ENCODE assay signal across 27 mouse cellular contexts in the genomic region with DNA sequence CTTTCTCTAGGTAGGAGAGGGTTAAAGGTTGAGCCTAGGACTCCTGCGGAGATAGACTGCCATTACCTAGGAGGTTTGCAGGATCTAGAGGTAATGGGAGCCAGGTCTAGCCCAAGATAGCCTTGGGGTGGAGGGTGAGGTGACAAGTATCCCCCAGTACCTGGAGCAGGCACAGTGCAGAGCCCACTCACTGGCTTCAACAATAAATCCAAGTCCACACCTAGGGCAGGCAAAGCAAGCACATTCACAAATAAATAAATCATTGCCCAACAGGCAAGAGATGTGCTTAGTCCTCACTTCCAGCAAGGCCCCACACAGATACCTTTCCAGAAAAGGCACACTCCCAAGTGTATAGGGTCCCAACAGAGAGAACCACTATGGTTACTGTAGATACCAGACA. TPM values are rescaled to one million over a fixed set of nuclear protein-coding genes. Genes with fewer than 3 reads are reported as not detected.
DNase-seq lines count a peak whose midpoint lies in the region; ATAC-seq and TF ChIP-seq lines count a peak whose summit lies in the region.
"Had no signal": no experiment of that assay in that cellular context is flagged by ENCODE, and none has a peak within 500 bp of the region (broad histone marks: within the 10 kb centered on the region; RNA-seq: fewer than 3 reads in every experiment).

No protein-coding gene starts in this region.

- no peak overlapping the region for H3K4me3 ChIP-seq in limb, embryonic 12.5 days (replicated peaks)
- no peak overlapping the region for H3K4me3 ChIP-seq in limb, embryonic 10.5 days
- peak overlapping the region; percentile 57; the same call in 1 of the 2 replicates for H3K4me3 ChIP-seq in embryonic facial prominence, embryonic 10.5 days
- 0 out of 2 replicates have a peak overlapping the region, but pooled peaks have one; percentile 42 for H3K4me3 ChIP-seq in limb, embryonic 14.5 days (replicated peaks; ENCODE audit: low read length)
- H3K4me3 ChIP-seq: liver, embryonic 15.5 days had no signal

- peaks cover 77% of the 10 kb centered on the region for H3K27me3 ChIP-seq in limb, embryonic 12.5 days
- H3K27me3 ChIP-seq in limb, embryonic 10.5 days (ENCODE audit: low read depth, poor library complexity, severe bottlenecking): peaks cover 79% of the 10 kb centered on the region
- H3K27me3 ChIP-seq in embryonic facial prominence, embryonic 10.5 days (replicated peaks; ENCODE audit: low read depth, poor library complexity, severe bottlenecking): peaks cover 89% of the 10 kb centered on the region
- peaks cover 46% of the 10 kb centered on the region for H3K27me3 ChIP-seq in limb, embryonic 14.5 days (ENCODE audit: control insufficient read depth, insufficient read depth, low read length)
- H3K27me3 ChIP-seq: CH12.LX had no signal

- H3K4me1 ChIP-seq in limb, embryonic 12.5 days (replicated peaks): peaks cover 36% of the 10 kb centered on the region
- peaks cover 53% of the 10 kb centered on the region for H3K4me1 ChIP-seq in limb, embryonic 10.5 days
- H3K4me1 ChIP-seq in embryonic facial prominence, embryonic 10.5 days: peaks cover 45% of the 10 kb centered on the region
- H3K4me1 ChIP-seq in limb, embryonic 14.5 days (ENCODE audit: control insufficient read depth, insufficient read depth, low read length): peaks cover 13% of the 10 kb centered on the region; the same call in 1 of the 2 replicates

- H3K27ac ChIP-seq in limb, embryonic 12.5 days: no peak overlapping the region
- H3K27ac ChIP-seq in limb, embryonic 10.5 days: no peak overlapping the region
- H3K27ac ChIP-seq in embryonic facial prominence, embryonic 10.5 days (replicated peaks): no peak overlapping the region
- H3K27ac ChIP-seq in limb, embryonic 14.5 days (replicated peaks; ENCODE audit: low read depth, low read length): no peak overlapping the region
- H3K27ac ChIP-seq: forebrain, embryonic 13.5 days; heart, embryonic 10.5 days; heart, embryonic 15.5 days; hindbrain, embryonic 14.5 days; liver, embryonic 15.5 days had no signal

- DNase-seq in heart, adult 11 months: peak; percentile 73
- DNase-seq in heart, postnatal 25 days (ENCODE audit: low spot score): no peak
- no peak for DNase-seq in limb, embryonic 10.5 days (ENCODE audit: low spot score)
- no peak for DNase-seq in embryonic facial prominence, embryonic 10.5 days (ENCODE audit: low spot score)
- DNase-seq in limb, embryonic 14.5 days (ENCODE audit: low spot score): no peak
- no peak for DNase-seq in thymus, postnatal 10 days (ENCODE audit: low spot score in 2 of 2)
- DNase-seq in layer of hippocampus, adult 8-10 months (ENCODE audit: low spot score in 2 of 2): no peak
- DNase-seq: cerebellum, adult 11 months; gastrocnemius, postnatal 14 days; lung, postnatal 14 days; right cerebral cortex, postnatal 25 days had no signal

- H3K36me3 ChIP-seq in limb, embryonic 12.5 days: no peaks in the 10 kb centered on the region
- no peaks in the 10 kb centered on the region for H3K36me3 ChIP-seq in limb, embryonic 10.5 days
- H3K36me3 ChIP-seq in embryonic facial prominence, embryonic 10.5 days (replicated peaks): no peaks in the 10 kb centered on the region
- no peaks in the 10 kb centered on the region for H3K36me3 ChIP-seq in limb, embryonic 14.5 days (ENCODE audit: control insufficient read depth, insufficient read depth, low read length)
- H3K36me3 ChIP-seq: heart, embryonic 10.5 days; heart, embryonic 15.5 days; liver, embryonic 15.5 days had no signal

- ATAC-seq in limb, embryonic 12.5 days (ENCODE audit: insufficient number of reproducible peaks, insufficient read depth, low FRiP score, low TSS enrichment, low read depth): no peak
- ATAC-seq in limb, embryonic 14.5 days (ENCODE audit: low FRiP score, low read depth): no peak
- ATAC-seq: forebrain, embryonic 13.5 days; midbrain, embryonic 16.5 days had no signal

- TF ChIP-seq POLR2A in limb, embryonic 14.5 days (IDR thresholded peaks at IDR 0.05; ENCODE audit: borderline replicate concordance, extremely low read depth, insufficient read depth, insufficient read length): no peak

- H3K4me2 ChIP-seq in limb, embryonic 12.5 days: 0 out of 2 replicates have a peak overlapping the region, but pooled peaks have one; percentile 71
- H3K4me2 ChIP-seq in limb, embryonic 14.5 days (replicated peaks; ENCODE audit: low read depth, low read length, severe bottlenecking): no peak overlapping the region
- H3K4me2 ChIP-seq: forebrain, embryonic 13.5 days; hindbrain, embryonic 14.5 days; liver, embryonic 15.5 days had no signal

- H3K9ac ChIP-seq in limb, embryonic 12.5 days (replicated peaks): no peak overlapping the region
- H3K9ac ChIP-seq in limb, embryonic 14.5 days (ENCODE audit: low read depth, low read length, severe bottlenecking): no peak overlapping the region
- H3K9ac ChIP-seq: forebrain, embryonic 13.5 days; heart, embryonic 15.5 days; hindbrain, embryonic 14.5 days; liver, embryonic 15.5 days; lung, embryonic 14.5 days had no signal

- WGBS in limb, embryonic 12.5 days: 5% methylated on average over 1 of the region's 1 CpGs
- 0% methylated on average over 1 of the region's 1 CpGs for WGBS in limb, embryonic 10.5 days
- 6% methylated on average over 1 of the region's 1 CpGs for WGBS in embryonic facial prominence, embryonic 10.5 days
- 10% methylated on average over 1 of the region's 1 CpGs for WGBS in limb, embryonic 14.5 days

- intact Hi-C loops in heart, postnatal 25 days (cut with DNase I): no loop called here

- H3K9me3 ChIP-seq in limb, embryonic 12.5 days: no peaks in the 10 kb centered on the region
- no peaks in the 10 kb centered on the region for H3K9me3 ChIP-seq in limb, embryonic 10.5 days (replicated peaks)
- H3K9me3 ChIP-seq in embryonic facial prominence, embryonic 10.5 days: no peaks in the 10 kb centered on the region
- H3K9me3 ChIP-seq in limb, embryonic 14.5 days (ENCODE audit: control insufficient read depth, low read length): no peaks in the 10 kb centered on the region
- H3K9me3 ChIP-seq: forebrain, embryonic 13.5 days; heart, embryonic 10.5 days; heart, embryonic 15.5 days; liver, embryonic 15.5 days had no signal

RNA-seq across cellular contexts. Expression of gene Isl2, which starts 0.5 kb away (rescaled TPM):
- under 1 TPM in 1 of 2 experiments, not detected in 1; 0.26 TPM for total RNA-seq in heart, postnatal 25 days (2021)
- polyA plus RNA-seq in limb, embryonic 12.5 days (2016; fragmentation: Nextera tagmentation; extraction: Ambion mirVana): 2.3 and 3.6 TPM in 2 replicates
- 2.5 and 3.4 TPM in 2 replicates for polyA plus RNA-seq in limb, embryonic 10.5 days (2016; fragmentation: Nextera tagmentation; extraction: Ambion mirVana)
- 18.7 and 20.4 TPM in 2 replicates for polyA plus RNA-seq in embryonic facial prominence, embryonic 10.5 days (2016; fragmentation: Nextera tagmentation; extraction: Ambion mirVana)
- polyA plus RNA-seq in limb, embryonic 14.5 days (2012; rRNA removed): 0.55 and 1.5 TPM in 2 replicates
- 0.22 and 0.72 TPM in 2 replicates for polyA plus RNA-seq in limb, embryonic 14.5 days (2014; fragmentation: Nextera tagmentation; extraction: Ambion mirVana)
- total RNA-seq in layer of hippocampus, adult 8-10 months (2022): under 1 TPM in 1 of 4 experiments, not detected in 3; 0.41 TPM
- total RNA-seq: adrenal gland, postnatal 14 days; gastrocnemius, postnatal 14 days; granulocyte monocyte progenitor cell, adult 5-6 weeks; layer of hippocampus, postnatal 10 days; left cerebral cortex, adult 18-20 months; left cerebral cortex, postnatal 25 days; liver, adult 2 months; neutrophil, adult 5-6 weeks had no signal
- polyA plus RNA-seq: forebrain, embryonic 13.5 days; liver, adult 2 months; lung, embryonic 14.5 days had no signal

RNA-seq across cellular contexts. Expression of gene Etfa, which starts 27.0 kb away (rescaled TPM):
- total RNA-seq in heart, postnatal 25 days (2021): 100 to 1,000 TPM; 846 to 861 TPM
- polyA plus RNA-seq in limb, embryonic 12.5 days (2016; fragmentation: Nextera tagmentation; extraction: Ambion mirVana): 183 and 192 TPM in 2 replicates
- 147 and 170 TPM in 2 replicates for polyA plus RNA-seq in limb, embryonic 10.5 days (2016; fragmentation: Nextera tagmentation; extraction: Ambion mirVana)
- polyA plus RNA-seq in embryonic facial prominence, embryonic 10.5 days (2016; fragmentation: Nextera tagmentation; extraction: Ambion mirVana): 156 and 159 TPM in 2 replicates
- polyA plus RNA-seq in limb, embryonic 14.5 days (2012; rRNA removed): 57.8 and 77.2 TPM in 2 replicates
- 185 and 189 TPM in 2 replicates for polyA plus RNA-seq in limb, embryonic 14.5 days (2014; fragmentation: Nextera tagmentation; extraction: Ambion mirVana)
- total RNA-seq in layer of hippocampus, adult 8-10 months (2022): 10 to 100 TPM; 34.6 to 44.8 (median 40.8) TPM

Comparison
In these comparisons a context has a peak if more than half of its experiments do, and no peak if none do; other contexts are left out.
1. H3K4me3 ChIP-seq: peak in embryonic facial prominence, embryonic 10.5 days (single experiment) and limb, embryonic 14.5 days (single experiment); none in limb, embryonic 12.5 days (single experiment) and limb, embryonic 10.5 days (single experiment).